Mouse (Mus musculus) lung, adult 2 months (tissue): ENCODE data around the gene Znrf2. TPM values are rescaled to one million over a fixed set of nuclear protein-coding genes. Genes with fewer than 3 reads are reported as not detected.
"Not testable (repeated sequence)": the region's sequence is repeated elsewhere in the genome, so short reads cannot be mapped to it uniquely, and the experiment has no call there.

Experiments
- DNase-seq: peaks from one replicate; pipeline ENCODE4 v3.0.0; 2022
- H3K4me1 ChIP-seq: fragments of 200-500 bp; 2 replicates; pipeline ENCODE4 v1.6.1; 2011; ENCODE audit warnings: low read length; ENCODE audit not compliant: control insufficient read depth, insufficient read depth
- H3K4me3 ChIP-seq: fragments of 200-500 bp; replicated peaks from 2 replicates; pipeline ENCODE3; 2011; ENCODE audit warnings: low read depth, mild to moderate bottlenecking, control low read depth, low read length; ENCODE audit errors: extremely low read depth
- CTCF ChIP-seq: fragments of 200-500 bp; IDR thresholded peaks from 2 replicates; pipeline ENCODE4 v1.5.1; 2011; ENCODE audit warnings: mild to moderate bottlenecking, low read length, control low read depth; ENCODE audit not compliant: insufficient read depth
- POLR2A ChIP-seq: fragments of 200-500 bp; IDR thresholded peaks from 2 replicates; pipeline ENCODE4 v1.6.1; 2011; ENCODE audit warnings: low read depth, mild to moderate bottlenecking, control low read depth, low read length, borderline replicate concordance; ENCODE audit errors: extremely low read depth
- WGBS: fragments of 180-500 bp; shearing (Covaris S2); methylation state at CpG from one replicate; pipeline ENCODE4 v1.1.7; 2018; 5-methylcytosine and 5-hydroxymethylcytosine counted together
- polyA plus RNA-seq: library from polyadenylated mRNA; depleted of rRNA; stranded (reverse); fragments of >200 nt; gene quantifications from 2 replicates; pipeline ENCODE4 v1.2.3, GENCODE M21; 2012

Gene Znrf2
- polyA plus RNA-seq, 1 experiment: 8.3 TPM

DNA sequence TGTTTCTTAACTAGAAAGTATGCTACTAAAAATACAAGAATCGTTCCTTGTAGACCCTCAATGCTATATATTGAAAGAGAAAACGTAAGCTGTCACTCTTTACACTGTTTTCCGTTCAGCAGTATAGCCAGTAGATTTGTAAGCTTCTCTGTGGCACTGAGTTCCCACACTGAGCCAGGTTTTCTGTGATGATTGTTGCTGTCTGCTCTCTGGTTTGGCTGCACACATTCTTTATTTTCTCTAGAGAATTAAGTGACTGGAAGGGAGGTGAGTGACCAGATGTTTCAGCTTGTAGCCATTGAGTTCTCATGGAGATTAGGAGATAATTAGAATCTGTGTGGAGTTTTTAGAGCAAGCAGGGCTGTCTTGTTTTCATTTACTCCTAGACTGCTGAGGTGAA is 3.0 kb downstream of the Znrf2 start:
- Histone ChIP-seq H3K4me1 (peaks cover 14% of the 10 kb centered on the region), H3K4me3 (no peak overlapping the region)
- 68% methylated on average over 3 of the region's 3 CpGs for WGBS
- DNase-seq: no peak
- TF ChIP-seq POLR2A: no peak
- TF ChIP-seq CTCF: no peak

DNA sequence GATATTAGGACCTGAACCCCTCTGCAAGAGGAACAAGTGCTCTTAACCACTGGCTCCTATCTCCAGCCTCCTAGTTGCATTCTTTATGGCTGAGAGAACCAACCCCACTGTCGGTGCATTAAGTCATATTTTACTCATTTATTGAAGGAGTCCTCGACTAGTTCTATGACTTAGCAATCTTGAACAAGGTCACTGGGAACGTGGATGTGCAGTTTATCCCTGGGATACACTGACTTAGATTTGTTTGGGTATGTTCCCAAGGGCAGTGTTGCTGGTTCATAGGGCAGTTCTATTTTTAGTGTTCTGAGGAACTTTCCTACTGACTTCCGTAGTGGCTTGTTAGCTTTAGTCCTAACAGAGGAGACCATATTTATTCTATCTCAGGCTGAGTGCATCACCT is 5.6 kb downstream of the Znrf2 start:
- Histone ChIP-seq H3K4me3 (no peak overlapping the region), H3K4me1 (peaks cover 14% of the 10 kb centered on the region)
- DNase-seq: no peak
- no peak for TF ChIP-seq POLR2A
- TF ChIP-seq CTCF: no peak
- 38% methylated on average over 4 of the region's 4 CpGs for WGBS

DNA sequence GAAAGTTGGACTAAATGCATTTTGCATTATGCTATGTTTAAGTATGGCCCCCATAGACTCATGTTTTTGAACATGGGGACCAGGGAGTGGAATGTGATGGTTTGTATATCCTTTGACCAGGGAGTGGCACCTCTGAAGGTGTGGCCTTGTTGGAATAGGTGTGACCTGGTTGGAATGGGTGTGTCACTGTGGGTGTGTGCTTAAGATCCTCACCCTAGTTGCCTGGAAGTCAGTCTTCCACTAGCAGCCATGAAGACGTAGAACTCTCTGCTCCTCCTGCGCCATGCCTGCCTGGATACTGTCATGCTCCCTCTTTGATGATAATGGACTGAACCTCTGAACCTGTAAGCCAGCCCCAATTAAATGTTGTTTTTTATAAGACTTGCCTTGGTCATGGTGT is 7.8 kb downstream of the Znrf2 start:
- WGBS: 93% methylated on average over 2 of the region's 2 CpGs
- H3K4me1 ChIP-seq, DNase-seq, H3K4me3 ChIP-seq: not testable (repeated sequence)

DNA sequence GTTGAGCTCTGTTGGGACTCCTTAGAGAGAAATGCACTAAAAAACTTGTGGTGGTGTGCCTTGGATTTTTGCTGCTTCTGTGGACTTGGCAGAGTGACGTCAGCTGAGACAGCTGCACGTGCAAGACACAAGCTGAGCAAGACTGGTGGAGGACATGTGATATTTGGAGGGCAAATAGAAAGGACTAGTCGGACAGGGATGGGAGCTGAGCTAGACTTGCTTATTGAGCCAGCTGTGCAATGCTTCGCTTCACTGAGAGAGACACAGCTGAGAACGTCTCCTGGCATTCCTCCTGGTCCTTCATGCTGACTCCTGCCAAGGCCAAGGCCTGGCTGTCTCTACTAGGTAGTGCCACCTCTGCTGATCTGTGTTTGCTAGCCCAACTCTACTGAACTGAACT is 10.8 kb downstream of the Znrf2 start:
- DNase-seq: no peak
- no peak overlapping the region for H3K4me3 ChIP-seq
- H3K4me1 ChIP-seq: peaks cover 4% of the 10 kb centered on the region
- 63% methylated on average over 5 of the region's 5 CpGs for WGBS
- TF ChIP-seq POLR2A (no peak), CTCF (no peak)

DNA sequence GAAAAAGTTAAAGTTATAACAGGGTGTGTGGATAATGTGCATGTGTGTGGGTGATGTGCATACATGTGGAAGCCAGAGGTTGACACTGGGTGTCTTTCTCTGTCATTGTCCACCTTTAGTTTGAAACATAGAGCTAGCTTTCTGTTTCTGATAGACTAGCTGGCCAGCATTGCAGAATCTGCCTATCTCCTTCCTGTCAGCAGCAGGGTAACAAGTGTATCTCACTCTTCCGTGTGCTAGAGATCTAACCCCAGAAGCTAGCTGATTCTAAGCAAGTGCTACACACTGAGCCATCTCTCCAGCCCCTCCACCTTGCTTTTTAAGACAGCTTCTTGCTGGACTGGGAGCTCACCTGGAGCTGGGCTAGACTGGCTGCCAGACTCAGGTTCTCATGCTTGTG is 11.6 kb downstream of the Znrf2 start:
- 55% methylated on average over 1 of the region's 1 CpGs for WGBS
- TF ChIP-seq CTCF (no peak), POLR2A (no peak)
- peaks cover 4% of the 10 kb centered on the region for H3K4me1 ChIP-seq
- DNase-seq: no peak
- H3K4me3 ChIP-seq: no peak overlapping the region

DNA sequence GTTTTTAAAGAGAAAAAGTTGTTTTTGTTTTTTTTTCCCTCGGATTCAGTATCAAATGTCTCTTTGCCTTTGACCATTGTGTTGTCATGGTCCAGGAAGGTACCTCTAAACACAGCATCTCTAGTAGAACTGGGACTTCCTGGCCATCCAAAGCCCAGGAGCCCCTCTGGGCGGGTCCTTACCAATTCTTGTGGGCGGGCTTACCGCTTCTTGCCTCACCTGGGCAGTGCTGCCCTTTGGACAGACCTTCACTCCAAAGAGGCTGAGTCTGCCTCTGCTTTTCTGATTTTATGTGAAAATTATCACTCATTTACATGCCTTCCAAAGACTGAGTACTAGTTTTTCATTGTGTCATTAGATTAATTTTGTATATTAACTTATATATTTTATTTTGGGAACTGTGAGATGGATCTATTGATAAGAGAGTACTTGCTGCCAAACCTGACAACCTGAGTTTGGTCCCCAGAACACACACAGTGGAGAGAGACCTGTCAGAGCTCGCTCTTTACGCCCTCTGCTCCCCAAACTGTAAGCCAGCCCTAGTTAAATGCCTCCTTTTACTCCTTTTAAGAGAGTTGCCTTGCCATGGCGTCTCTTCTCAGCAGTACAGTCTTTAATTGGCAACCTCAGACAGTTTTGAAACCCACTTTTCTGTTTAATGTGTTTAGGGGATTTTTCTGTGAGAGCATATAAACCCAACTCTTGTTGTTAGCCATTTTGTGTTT is 13.5 kb downstream of the Znrf2 start:
- TF ChIP-seq CTCF: no peak
- no peak for TF ChIP-seq POLR2A
- Histone ChIP-seq H3K4me3 (no peak overlapping the region), H3K4me1 (peaks cover 4% of the 10 kb centered on the region)
- DNase-seq: no peak
- 80% methylated on average over 7 of the region's 7 CpGs for WGBS

DNA sequence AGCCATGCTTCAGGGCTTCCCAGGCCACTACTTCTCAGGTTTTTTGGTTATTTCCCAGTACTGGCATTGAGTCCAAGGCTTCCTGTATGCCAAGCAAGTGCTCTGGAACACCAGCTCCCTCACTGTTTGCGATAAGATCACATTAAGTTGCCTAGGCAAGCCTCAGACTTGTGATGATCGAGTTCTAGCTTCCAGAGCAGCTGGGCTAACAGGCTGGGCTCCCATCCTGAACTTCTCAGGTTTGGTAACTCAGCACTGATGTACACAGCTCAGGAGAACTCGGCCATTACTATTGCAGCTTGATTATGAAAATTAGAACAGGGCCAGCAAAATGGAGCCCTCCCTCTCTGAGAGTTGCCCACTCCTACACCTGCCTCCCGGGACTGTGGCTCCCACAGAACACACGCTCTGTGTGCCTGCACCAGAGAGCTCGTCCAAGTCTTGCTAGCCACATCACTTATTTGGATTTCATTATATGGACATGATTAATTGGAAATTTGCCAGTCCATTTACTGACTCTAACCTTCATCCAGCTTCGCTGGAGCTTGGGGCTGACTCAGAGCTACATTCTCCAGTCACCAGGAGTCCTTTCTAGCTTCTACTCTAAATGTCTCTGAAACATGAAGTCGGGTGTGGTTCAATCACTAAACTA is 14.5 kb downstream of the Znrf2 start:
- H3K4me1 ChIP-seq: peaks cover 4% of the 10 kb centered on the region
- H3K4me3 ChIP-seq: no peak overlapping the region
- WGBS: 57% methylated on average over 8 of the region's 8 CpGs
- no peak for DNase-seq
- TF ChIP-seq CTCF (no peak), POLR2A (no peak)

DNA sequence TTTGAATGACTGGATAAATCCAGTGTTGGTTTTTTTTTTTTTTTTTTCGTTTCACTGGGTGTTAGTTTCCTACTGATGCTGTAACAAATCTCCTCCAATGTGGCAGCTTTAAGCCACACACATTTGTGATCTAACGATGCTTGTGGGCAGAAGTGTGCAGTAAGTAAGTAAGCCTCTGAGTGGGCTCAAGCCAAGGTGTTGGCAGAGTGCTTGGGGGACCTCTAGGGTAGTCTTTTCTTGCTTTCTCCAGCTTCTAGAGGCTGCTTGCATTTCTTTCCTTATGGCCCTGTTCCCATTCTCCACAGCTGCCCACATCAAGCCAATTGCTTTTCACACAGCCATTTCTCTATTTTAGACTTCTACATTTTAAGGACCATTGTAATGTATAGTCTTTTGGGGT is 16.7 kb downstream of the Znrf2 start:
- DNase-seq: no peak
- 41% methylated on average over 2 of the region's 2 CpGs for WGBS
- peaks cover under 1% of the 10 kb centered on the region for H3K4me1 ChIP-seq
- no peak overlapping the region for H3K4me3 ChIP-seq
- no peak for TF ChIP-seq POLR2A
- TF ChIP-seq CTCF: no peak

DNA sequence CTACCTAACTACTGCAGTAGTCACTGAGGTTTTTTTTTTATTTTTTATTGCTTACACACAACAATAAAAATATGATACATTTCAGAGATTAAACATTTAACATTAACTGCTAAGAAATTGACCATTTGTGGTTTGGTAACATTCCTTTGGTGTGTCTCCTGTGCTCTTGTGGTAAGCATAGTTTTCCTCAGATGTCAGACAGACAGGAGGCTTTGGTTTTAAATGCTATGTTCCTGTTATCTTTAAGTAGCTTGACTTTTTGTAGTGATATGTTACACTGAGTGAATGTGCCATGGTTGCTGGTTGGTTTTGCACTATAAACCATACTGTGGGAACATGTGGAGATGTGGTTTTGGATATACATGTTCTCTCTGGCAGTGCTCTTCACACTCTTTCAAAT is 19.9 kb downstream of the Znrf2 start:
- no peak for DNase-seq
- TF ChIP-seq CTCF (no peak), POLR2A (no peak)
- H3K4me1 ChIP-seq: no peaks in the 10 kb centered on the region; the same call in 1 of the 2 replicates
- no peak overlapping the region for H3K4me3 ChIP-seq

DNA sequence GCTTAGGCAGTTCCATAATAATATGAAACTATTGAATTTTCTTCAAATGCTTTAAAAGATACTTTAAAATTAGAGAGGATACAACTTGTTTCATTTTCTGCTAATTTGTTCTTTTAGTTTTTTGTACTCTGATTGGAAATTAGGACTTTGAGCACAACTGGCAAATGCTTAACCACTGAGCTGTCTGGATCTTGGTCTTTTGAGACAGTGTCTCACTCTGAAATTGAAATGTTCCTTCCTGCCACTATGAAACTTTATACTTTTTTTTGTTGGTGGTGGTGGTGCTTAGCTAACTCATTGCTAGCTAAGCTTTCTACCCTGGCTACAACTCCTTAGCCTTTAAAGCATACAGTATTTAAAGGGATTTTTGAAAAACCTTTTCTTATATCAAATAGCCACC is 24.7 kb downstream of the Znrf2 start:
- H3K4me3 ChIP-seq: no peak overlapping the region
- TF ChIP-seq POLR2A (no peak), CTCF (no peak)
- peaks cover 2% of the 10 kb centered on the region; the same call in 1 of the 2 replicates for H3K4me1 ChIP-seq
- no peak for DNase-seq
